Mouse (Mus musculus) CD4-positive naive resting alpha-beta T cell, adult 76 days (primary cell): Measurements from ENCODE around the gene Tsga8. TPM values are rescaled to one million over a fixed set of nuclear protein-coding genes. Genes with fewer than 3 reads are reported as not detected.

Experiments
- total RNA-seq: library from RNA; stranded (reverse); gene quantifications from one replicate; pipeline ENCODE4 v1.2.4, GENCODE M21; 2023

Gene Tsga8
- not detected for total RNA-seq

GRCm38 (mm10) chrX:83487598-83487997 is at the start of gene Tsga8:
Gene Tsga8 (minus strand): TSS chrX:83487924.

